Mouse (Mus musculus) neutrophil, adult 83 days (primary cell): ENCODE measurements around the gene Pom121l2. TPM values are rescaled to one million over a fixed set of nuclear protein-coding genes. Genes with fewer than 3 reads are reported as not detected.

Source experiments
- total RNA-seq, 2 experiments: library from RNA; stranded (reverse); gene quantifications; one replicate each; pipeline ENCODE4 v1.2.4; 2023

The Pom121l2 gene
- total RNA-seq = not detected

DNA sequence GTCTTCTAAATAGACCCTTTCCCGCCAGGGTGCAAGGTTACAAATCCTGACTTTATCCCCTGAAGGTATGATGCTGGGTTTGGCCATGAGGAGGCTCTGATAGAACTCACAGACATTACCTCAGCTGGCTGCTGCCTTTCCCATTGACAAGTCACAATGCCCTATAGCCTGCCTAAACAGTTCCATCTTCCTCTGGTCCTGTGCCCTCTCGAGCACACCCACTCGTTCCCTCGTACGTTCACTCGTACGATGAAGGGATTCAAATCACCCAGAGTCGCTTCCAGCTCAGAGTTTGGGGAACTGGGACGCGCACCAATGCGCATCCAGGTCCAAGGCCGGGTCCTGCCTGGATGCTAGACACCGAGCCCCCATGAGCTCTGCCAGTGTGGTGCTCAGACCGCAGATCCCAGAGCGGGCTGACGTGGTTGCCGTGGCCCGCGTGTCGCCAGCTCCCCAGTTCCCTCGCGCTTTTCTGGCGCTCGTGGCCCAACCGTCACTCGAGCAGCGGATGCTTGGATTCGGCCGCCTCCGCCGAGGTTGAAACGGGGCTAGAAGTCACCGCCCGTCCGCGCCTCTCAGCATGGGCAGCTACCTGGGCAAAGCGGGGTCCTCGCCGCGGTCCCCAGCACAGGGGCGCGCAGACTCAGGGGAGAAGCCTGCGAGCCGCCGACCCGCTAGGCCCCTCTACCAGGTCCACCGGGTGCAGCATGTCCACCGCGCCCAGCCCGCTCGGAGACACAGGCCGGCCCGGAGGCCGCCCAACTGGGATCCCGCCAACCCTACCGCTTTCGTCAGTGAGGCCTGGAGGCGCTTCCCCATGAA lies at the start of gene Pom121l2:
Gene Pom121l2, plus strand, starts transcription at position 214 of the 822 bp plus-strand sequence.

GRCm38 (mm10) chr13:21944926-21945740 lies 35.9 kb upstream of the Pom121l2 start, which contains the start of gene Zfp184:
Gene Zfp184 (plus strand): TSS chr13:21945094.

GRCm38 (mm10) chr13:22009642-22010041 lies 28.6 kb downstream of the Pom121l2 start, which contains the start of gene Prss16:
Gene Prss16 (minus strand): TSS chr13:22009742.

DNA sequence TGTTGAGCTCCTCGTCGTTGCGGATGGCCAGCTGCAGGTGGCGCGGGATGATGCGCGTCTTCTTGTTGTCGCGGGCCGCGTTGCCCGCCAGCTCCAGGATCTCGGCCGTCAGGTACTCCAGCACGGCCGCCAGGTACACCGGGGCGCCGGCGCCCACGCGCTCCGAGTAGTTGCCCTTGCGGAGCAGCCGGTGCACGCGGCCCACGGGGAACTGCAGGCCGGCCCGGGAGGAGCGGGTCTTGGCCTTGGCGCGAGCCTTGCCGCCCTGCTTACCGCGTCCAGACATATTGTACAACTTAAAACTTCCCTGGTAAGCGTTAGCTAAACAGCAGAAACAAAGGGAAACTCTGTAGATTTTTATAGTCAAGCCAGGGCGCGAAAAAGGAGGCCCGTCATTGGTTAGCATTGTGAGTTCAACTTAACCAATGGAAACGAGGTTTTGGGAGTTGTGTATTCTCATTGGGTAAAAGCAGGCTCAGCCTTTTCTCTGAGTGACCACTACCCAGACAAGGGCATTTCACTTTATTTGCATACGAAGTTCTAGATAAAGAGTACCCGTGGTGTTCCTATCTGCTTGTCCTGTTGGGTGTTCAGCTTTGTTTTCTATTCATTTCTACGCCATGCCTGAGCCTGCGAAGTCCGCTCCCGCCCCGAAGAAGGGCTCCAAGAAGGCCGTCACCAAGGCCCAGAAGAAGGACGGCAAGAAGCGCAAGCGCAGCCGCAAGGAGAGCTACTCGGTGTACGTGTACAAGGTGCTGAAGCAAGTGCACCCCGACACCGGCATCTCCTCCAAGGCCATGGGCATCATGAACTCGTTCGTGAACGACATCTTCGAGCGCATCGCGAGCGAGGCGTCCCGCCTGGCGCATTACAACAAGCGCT lies 54.5 kb downstream of the Pom121l2 start, which contains the start of the genes Hist1h2ah and Hist1h2bk:
Gene Hist1h2ah, minus strand, starts transcription at position 302 of the 882 bp plus-strand sequence.
Gene Hist1h2bk, plus strand, starts transcription at position 604 of the 882 bp plus-strand sequence.

Other genes starting within 250 kb of the Pom121l2 start
- 100 to 1,000 TPM; 189 to 204 TPM for gene Hist1h4j, start 246.1 kb upstream of the Pom121l2 start, total RNA-seq
- gene Hist1h4k, start 230.7 kb upstream of the Pom121l2 start, total RNA-seq = 1,000 to 10,000 TPM; 2,442 to 2,952 TPM
- 100 to 1,000 TPM; 484 to 517 TPM for gene Hist1h2ak, start 227.4 kb upstream of the Pom121l2 start, total RNA-seq
- gene Hist1h2bn, start 227.1 kb upstream of the Pom121l2 start, total RNA-seq = 100 to 1,000 TPM; 773 to 822 TPM
- 100 to 1,000 TPM; 670 to 767 TPM for gene Hist1h1b, start 200.6 kb upstream of the Pom121l2 start, total RNA-seq
- 1,000 to 10,000 TPM; 1,415 to 1,653 TPM for gene Hist1h3i, start 197.8 kb upstream of the Pom121l2 start, total RNA-seq
- gene Hist1h2an, start 194.0 kb upstream of the Pom121l2 start, total RNA-seq = 100 to 1,000 TPM; 208 to 211 TPM
- 100 to 1,000 TPM; 541 to 563 TPM for gene Hist1h2bp, start 193.7 kb upstream of the Pom121l2 start, total RNA-seq
- 1,000 to 10,000 TPM; 1,187 to 1,287 TPM for gene Hist1h2bq, start 171.0 kb upstream of the Pom121l2 start, total RNA-seq
- gene Hist1h2ao, start 170.7 kb upstream of the Pom121l2 start, total RNA-seq = 1,000 to 10,000 TPM; 2,421 to 2,630 TPM
- 1,000 to 10,000 TPM; 1,420 to 1,801 TPM for gene Hist1h4m, start 169.4 kb upstream of the Pom121l2 start, total RNA-seq
- gene Hist1h4n, start 149.0 kb upstream of the Pom121l2 start, total RNA-seq = 1,000 to 10,000 TPM in 1 of 2 experiments, 100 to 1,000 TPM in 1; 619 to 1,159 TPM
- gene Hist1h2ap, start 147.7 kb upstream of the Pom121l2 start, total RNA-seq = 100 to 1,000 TPM; 551 to 589 TPM
- gene Hist1h2br, start 147.5 kb upstream of the Pom121l2 start, total RNA-seq = 1,000 to 10,000 TPM; 1,190 to 1,308 TPM
- gene Zfp184, start 36.1 kb upstream of the Pom121l2 start, total RNA-seq = under 1 TPM; 0.35 to 0.60 TPM
- gene Prss16, start 28.5 kb downstream of the Pom121l2 start, total RNA-seq = 1 to 10 TPM; 2.5 to 2.8 TPM
- 100 to 1,000 TPM; 501 to 521 TPM for gene Hist1h2ah, start 54.4 kb downstream of the Pom121l2 start, total RNA-seq
- 1,000 to 10,000 TPM; 1,519 to 1,594 TPM for gene Hist1h2bk, start 54.7 kb downstream of the Pom121l2 start, total RNA-seq
- gene Hist1h4i, start 60.2 kb downstream of the Pom121l2 start, total RNA-seq = 100 to 1,000 TPM; 549 to 592 TPM
- gene Hist1h2ag, start 61.8 kb downstream of the Pom121l2 start, total RNA-seq = 1,000 to 10,000 TPM; 1,023 to 1,050 TPM
- gene Hist1h2bj, start 62.0 kb downstream of the Pom121l2 start, total RNA-seq = 1,000 to 10,000 TPM; 1,049 to 1,157 TPM
- not detected for gene Vmn1r188, start 103.2 kb downstream of the Pom121l2 start, total RNA-seq
- gene Vmn1r189, start 124.6 kb downstream of the Pom121l2 start, total RNA-seq = not detected
- not detected for gene Vmn1r191, start 202.8 kb downstream of the Pom121l2 start, total RNA-seq
- gene Vmn1r192, start 209.9 kb downstream of the Pom121l2 start, total RNA-seq = not detected
- gene Vmn1r193, start 242.0 kb downstream of the Pom121l2 start, total RNA-seq = not detected